In genomic region chr17:35241305-35242014, GRCm38 (mm10) we compare ENCODE assay signal across 8 mouse cellular contexts. TPM values are rescaled to one million over a fixed set of nuclear protein-coding genes. Genes with fewer than 3 reads are reported as not detected.
A peak's percentile ranks its signal among the peaks of the same experiment; 100 is the strongest.
DNase-seq lines count a peak whose midpoint lies in the region; ATAC-seq lines count a peak whose summit lies in the region.

Gene Ddx39b, plus strand, starts transcription at chr17:35241746.

- DNase-seq in adipocyte (ENCODE audit: low spot score), result peak; percentile 97
- DNase-seq in embryo, embryonic 10 days (ENCODE audit: low spot score), result peak; percentile 97
- peak; percentile 94 for DNase-seq in gastrocnemius, postnatal 10 days
- peak; percentile 98 for DNase-seq in induced T-regulatory cell, adult 2 months (ENCODE audit: low read depth)
- peak; percentile 95 to 97 for DNase-seq in left cerebral cortex, adult 9 months (ENCODE audit: low spot score in 2 of 2)
- DNase-seq in right cerebral cortex, postnatal 14 days, result peak; percentile 95
- peak; percentile 93 to 95 for DNase-seq in urinary bladder, postnatal 36 days (ENCODE audit: low spot score in 2 of 2)

- peak; percentile 58 for ATAC-seq in megakaryocyte progenitor cell, adult 5-6 weeks (replicated peaks; ENCODE audit: poor library complexity)

RNA-seq across cellular contexts. Expression of gene Ddx39b, which starts in this region (rescaled TPM):
- 100 to 1,000 TPM; 147 to 169 TPM for total RNA-seq in gastrocnemius, postnatal 10 days (2021)
- 289 and 314 TPM in 2 replicates for total RNA-seq in megakaryocyte progenitor cell, adult 5-6 weeks (2015)
- 188 and 193 TPM in 2 replicates for total RNA-seq in megakaryocyte progenitor cell, adult 5-6 weeks (2017)

Comparison
In these comparisons a context has a peak if more than half of its experiments do, and no peak if none do; other contexts are left out.
1. Peak in every context shown above with its lines: DNase-seq and ATAC-seq.